Mouse (Mus musculus): ENCODE measurements at regions not wholly inside any gene's neighbourhood (a gene's known extent, or its start where the extent isn't known, plus 50 kb on each side); places are given as distances from the start of the nearest gene placed in this dataset.

DNA sequence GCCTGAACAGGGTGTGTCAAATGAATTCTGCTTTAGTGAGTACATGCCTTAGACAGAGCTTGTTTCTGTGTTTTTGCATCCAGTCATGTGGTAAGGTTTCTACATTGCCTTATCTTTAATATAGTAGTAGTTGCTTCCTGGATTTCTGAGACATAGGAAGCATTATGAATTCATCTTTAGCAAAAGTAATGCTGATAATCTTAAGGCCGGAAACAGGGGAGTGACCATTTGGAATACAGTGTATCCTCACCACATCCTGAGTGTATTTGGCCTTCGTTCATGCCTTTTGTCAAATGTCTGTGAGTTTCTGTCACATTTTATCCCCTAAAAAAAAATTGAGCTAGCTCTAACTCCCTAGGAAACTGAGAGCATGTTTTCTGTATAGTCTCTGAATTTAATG lies 482.9 kb downstream of the Cetn3 start:
- no peak for TF ChIP-seq CTCF (IDR thresholded peaks at IDR 0.05; ENCODE audit: low read depth, low read length)
- TF ChIP-seq POLR2A (IDR thresholded peaks at IDR 0.05; ENCODE audit: extremely low read depth, insufficient read depth, low read length), result no peak
